Mouse (Mus musculus) WW6 (cell line): Measurements from ENCODE around the gene Ifit1bl1.
"Not testable (repeated sequence)": the region's sequence is repeated elsewhere in the genome, so short reads cannot be mapped to it uniquely, and the experiment has no call there.

Source experiments
- DNase-seq: peaks from one replicate; pipeline ENCODE4 v3.0.0-alpha.2; 2013; ENCODE audit warnings: low read depth, low spot score

The Ifit1bl1 gene

GRCm38 (mm10) chr19:34601888-34602287 lies at the start of gene Ifit1bl1:
TSS of gene Ifit1bl1 (minus strand) at chr19:34601956.
- DNase-seq = not testable (repeated sequence)

- DNase-seq = no peak
Measured at GRCm38 (mm10) chr19:34650997-34651396, 49.2 kb upstream of the Ifit1bl1 start.

DNA sequence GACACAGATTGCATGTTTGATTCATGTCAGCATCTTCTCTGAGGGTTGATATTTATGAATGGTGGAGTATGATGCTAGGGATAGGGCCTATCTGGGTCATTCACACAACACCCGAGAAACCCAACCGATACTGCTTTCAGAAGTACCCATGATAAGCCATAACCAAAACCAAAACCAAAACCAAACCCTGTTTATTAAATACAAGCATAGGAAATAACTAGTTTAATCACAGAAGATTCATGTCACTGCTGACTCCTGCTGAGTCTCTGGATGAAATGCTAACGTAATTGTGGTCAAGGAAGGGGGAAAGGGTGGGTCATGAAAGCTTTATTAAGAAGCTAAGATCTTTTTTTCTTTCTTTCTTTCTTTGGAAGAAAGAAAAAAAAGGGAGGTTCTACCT lies 48.5 kb upstream of the Ifit1bl1 start:
- no peak for DNase-seq

GRCm38 (mm10) chr19:34647630-34648029 lies 45.9 kb upstream of the Ifit1bl1 start:
- DNase-seq = not testable (repeated sequence)

GRCm38 (mm10) chr19:34642616-34643015 lies 40.9 kb upstream of the Ifit1bl1 start:
- no peak for DNase-seq

DNA sequence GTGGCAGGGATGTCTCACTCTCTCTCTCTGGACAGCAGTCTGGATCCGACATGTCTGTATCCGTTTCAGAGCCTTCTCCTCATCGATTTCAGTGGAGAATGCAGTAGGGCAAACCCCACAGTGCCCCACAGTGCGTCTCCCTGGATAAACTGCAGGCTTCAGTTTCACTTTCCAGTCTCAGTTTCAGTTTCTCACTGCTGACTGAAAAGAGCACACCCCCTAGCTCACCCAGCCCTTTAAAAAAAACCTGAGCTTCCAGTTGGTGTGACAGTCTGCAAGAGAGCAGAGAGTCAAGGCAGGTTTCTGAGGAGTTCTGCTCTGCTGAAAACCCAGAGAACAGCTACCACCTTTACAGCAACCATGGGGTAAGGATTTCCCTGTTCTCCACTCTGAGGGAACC lies 38.9 kb upstream of the Ifit1bl1 start, which contains the start of the genes Ifit1bl2 and Ifit1:
TSS of gene Ifit1bl2 (minus strand) at position 121 of the 400 bp plus-strand sequence.
TSS of gene Ifit1 (plus strand) at position 249 of the 400 bp plus-strand sequence.
- no peak for DNase-seq

- no peak for DNase-seq
Measured at GRCm38 (mm10) chr19:34636933-34637557, 35.3 kb upstream of the Ifit1bl1 start.

- no peak for DNase-seq
Measured at GRCm38 (mm10) chr19:34633484-34633883, 31.7 kb upstream of the Ifit1bl1 start.

GRCm38 (mm10) chr19:34631487-34631886 lies 29.7 kb upstream of the Ifit1bl1 start:
- no peak for DNase-seq

DNA sequence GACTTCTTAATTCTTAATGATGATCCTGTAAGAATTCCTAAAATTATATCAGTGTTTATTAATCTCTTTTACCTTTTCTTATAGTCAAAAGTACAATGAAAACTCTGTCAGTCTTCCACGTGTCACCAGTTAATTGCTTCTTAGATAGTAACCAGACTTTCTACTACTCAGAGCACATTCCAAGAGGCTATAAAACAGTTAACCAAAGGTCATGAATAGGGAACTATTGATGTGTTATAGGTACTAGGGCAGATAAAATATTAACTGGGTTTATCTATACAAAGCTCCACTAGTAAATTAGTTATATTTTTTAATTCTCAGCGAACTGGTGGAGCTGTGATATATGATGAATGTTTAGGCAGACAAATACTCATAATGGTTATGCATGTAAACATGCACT lies 25.7 kb upstream of the Ifit1bl1 start:
- no peak for DNase-seq

GRCm38 (mm10) chr19:34624663-34625062 lies 22.9 kb upstream of the Ifit1bl1 start:
- no peak for DNase-seq

GRCm38 (mm10) chr19:34623781-34624180 lies 22.0 kb upstream of the Ifit1bl1 start:
- no peak for DNase-seq

DNA sequence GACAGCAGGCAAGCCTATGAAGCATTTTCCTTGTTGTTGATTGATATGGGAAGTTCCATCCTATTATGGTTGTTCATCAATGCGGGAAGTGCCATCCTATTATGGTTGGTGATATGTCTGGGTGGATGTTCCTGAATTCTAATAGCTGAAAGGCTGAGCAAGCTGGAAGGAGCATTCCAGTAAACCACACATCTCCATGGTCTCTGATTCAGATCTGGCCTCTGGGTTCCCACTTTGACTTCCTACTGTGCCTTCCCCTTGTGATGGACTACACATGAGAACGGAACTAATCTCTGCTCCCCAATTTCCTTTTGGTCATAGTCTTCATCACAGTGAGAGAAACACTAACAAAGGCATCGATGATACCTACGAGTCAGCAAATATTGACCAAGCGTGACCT lies 19.1 kb upstream of the Ifit1bl1 start:
- DNase-seq = no peak

DNA sequence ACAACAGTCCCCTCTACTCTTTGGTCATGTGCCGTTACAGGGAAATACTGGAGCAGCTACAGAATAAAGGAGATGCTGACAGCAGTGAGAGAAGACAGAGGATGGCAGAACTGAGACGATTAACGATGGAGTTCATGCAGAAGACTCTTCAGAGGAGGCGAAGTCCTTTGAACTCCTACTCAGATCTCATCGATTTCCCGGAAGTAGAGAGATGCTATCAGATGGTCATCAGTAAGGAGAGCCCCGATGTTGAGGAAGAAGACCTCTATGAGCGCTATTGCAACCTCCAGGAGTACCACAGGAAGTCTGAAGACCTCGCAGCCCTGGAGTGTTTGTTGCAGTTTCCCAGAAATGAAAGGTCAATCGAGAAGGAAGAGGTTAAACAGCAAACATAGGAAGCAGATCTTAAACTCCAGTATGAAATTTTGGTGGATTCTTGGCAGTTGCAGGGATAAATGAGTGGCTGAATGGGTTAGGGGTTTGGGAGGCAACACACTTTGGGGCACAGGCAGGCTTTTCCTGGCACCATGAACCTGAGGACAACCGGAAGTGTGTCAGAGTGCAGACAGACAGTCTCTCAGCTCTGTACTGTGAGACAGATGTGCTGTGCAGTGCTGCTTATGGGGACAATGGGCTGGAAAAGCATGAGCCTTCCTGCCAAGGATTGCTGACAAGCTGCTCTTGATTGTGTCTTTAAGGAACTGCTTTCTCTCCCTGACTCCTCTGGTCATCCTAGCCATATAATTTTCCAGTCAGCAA lies 10.7 kb upstream of the Ifit1bl1 start:
- DNase-seq = not testable (repeated sequence)

DNA sequence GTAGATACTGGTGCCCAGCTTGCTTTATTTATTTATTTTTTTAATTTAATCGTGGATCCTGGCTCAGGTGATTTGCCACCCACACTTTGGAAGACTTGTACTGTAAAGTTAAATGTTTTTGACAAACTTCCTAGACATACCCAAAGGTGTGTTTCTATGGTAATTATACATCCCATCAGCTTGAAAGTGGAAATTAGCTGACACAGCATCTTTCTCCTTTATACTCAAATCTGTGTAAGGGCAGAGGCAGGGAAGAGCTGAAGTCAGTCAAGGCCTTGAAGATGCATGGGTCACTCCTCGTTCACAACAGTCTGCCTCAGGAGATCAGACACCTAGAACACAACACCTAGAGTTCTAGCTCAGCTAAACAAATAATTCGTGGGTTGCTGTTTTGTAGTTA lies 8.4 kb upstream of the Ifit1bl1 start:
- not testable (repeated sequence) for DNase-seq

GRCm38 (mm10) chr19:34607237-34608051 lies 5.7 kb upstream of the Ifit1bl1 start, which contains the start of gene Ifit3b:
TSS of gene Ifit3b (plus strand) at chr19:34607970.
- not testable (repeated sequence) for DNase-seq

DNA sequence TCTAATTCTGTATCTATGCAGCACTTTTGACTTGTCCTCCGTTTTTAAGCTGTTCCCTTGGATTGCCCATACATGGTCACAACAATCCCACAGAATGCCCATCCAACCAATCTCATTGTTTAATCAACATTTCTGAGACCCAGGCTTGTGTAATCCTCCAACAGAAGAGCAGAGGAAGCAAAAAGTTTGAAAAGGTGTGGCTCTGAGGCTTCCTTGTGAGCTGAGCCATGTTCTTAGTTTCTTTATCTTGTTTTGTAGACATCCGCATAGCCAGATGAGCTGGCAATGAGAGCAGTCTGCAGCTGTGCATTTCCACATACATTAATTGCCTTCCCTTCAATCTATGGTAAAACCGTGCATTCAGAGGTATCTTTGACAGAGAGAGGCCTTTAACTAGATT lies 3.7 kb upstream of the Ifit1bl1 start:
- no peak for DNase-seq

GRCm38 (mm10) chr19:34599250-34599649 lies 2.5 kb downstream of the Ifit1bl1 start:
- DNase-seq = not testable (repeated sequence)

DNA sequence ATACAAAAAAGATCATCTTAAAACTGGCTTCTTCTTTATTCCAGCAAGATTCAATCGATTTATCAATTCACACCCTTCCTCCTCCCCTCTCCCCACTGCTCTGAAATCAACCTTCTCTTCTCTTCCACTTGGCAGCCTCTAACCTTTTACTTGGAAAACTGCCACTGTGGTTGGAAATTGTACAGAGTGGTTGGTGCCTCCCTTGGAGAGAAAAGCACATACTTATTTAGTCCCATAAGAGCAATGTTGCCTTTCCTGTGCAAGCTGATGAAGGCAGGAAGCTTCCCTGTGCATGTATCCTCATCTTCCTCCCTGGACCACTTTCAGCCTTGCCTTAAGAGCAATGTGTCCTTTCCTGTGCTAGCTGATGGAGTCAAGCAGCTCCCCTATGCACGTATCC lies 3.4 kb downstream of the Ifit1bl1 start:
- no peak for DNase-seq

GRCm38 (mm10) chr19:34596811-34597210 lies 4.9 kb downstream of the Ifit1bl1 start:
- no peak for DNase-seq

DNA sequence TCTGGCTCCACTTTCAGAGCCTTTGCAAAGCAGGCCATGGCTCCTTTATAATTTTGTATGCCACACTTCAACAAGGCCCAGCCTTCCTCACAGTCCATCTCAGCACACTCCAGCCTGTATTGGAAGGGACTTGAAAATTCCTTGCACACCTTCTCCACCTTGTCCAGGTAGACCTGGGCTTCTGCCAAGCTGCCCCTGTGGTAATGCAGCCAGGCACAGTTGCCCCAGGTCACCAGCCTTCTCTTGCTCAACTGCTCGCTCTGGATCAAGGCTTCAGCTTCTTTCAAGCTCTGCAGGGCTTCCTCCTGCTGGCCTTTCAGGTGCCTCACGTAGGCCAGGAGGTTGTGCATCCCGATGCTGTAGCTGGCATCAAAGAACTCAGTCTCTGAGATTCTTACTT lies 7.2 kb downstream of the Ifit1bl1 start:
- DNase-seq = not testable (repeated sequence)

- no peak for DNase-seq
Measured at GRCm38 (mm10) chr19:34593456-34593855, 8.3 kb downstream of the Ifit1bl1 start.
